Mouse (Mus musculus): ENCODE measurements around the gene Fgfr1op.
A peak's percentile ranks its signal among the peaks of the same experiment; 100 is the strongest.
"Not testable (repeated sequence)": the region's sequence is repeated elsewhere in the genome, so short reads cannot be mapped to it uniquely, and the experiment has no call there.

Fgfr1op gene

DNA sequence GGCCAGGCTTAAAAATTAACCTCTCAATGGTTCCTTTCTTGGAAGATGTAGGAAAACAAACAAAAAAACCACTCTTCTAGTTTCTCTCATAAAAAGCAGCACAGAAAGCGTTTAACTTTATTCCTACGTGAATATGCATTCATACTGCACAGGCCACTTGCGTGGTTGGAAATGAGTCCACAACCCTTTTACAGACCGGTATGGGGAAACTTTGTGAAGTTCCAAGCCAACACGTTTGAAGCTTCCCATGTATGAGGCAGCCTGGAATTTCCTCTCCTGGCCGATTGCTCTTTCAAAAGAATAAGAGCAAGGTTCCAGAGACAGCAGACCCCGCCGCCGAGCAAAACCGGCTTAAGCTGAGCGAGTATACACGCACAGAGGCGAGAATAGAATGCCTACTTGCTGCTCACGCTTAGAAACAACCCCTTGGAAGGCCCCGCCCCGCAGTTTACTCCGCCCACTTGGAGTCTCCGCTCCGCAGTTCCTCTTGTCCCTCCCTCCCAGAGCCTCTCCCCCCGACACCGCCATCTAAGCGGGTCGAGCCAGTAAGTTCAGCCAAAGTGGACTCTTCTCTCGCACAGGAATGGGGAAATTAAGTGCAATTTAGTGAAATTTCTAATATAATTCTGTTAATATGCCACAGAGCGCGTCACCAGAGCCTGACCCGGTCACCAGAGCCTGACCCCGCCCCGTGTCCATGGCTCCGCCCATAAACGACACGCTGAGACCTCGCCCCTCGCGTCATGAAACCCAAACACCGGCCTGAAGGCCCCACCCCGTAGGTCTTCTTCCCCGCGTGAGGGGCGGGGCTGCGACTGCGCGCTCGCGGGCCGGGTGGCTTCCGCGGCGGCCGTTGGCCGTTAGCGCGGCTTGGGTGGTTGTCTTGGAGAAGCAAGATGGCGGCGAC lies at the start of gene Fgfr1op:
Gene Fgfr1op (plus strand): TSS at position 801 of the 907 bp plus-strand sequence.
- DNase-seq (ENCODE audit: low read depth in 1 of 2, low spot score in 2 of 2), result peak; percentile 54 to 80

DNA sequence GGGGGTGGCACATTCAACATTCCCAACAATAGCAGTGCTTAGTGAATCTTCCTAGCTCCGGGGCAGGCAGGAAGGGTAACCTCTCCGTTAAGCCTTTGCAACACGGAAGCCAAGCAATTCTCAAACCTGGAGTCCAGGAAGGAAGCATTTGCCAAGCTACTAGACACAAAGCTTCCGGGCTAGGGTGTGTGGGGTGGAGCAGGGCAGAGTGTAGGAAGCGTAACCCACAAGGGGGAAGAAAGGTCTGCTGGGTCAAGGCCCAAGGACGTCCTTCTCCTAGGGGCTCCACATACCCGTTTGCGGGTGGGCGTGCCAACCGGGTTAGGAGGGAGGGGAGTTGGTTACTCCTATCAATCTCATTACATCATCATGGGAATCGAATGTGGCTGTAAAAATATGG lies 48.9 kb upstream of the Fgfr1op start:
- DNase-seq (ENCODE audit: low read depth in 1 of 2, low spot score in 2 of 2), result not testable (repeated sequence)

DNA sequence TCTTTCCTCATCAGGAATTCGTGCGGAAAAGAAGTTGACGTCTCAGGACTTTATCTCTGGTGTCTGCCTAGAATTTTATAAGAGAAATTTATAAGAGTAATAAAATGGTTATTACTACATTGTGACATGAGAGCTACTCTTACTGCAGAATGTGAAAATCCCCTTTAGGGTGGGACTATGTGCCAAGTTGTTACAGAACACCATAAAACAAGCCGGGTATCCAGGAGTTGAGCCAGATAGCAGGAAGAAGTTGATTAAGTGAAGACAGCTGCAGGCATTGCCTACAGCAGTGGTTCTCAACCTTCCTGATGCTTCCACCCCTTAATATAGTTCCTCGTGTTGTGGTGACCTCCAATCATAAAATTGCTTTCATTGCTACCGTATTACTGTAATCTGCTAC lies 48.4 kb upstream of the Fgfr1op start:
- DNase-seq (ENCODE audit: low read depth in 1 of 2, low spot score in 2 of 2), result not testable (repeated sequence)

DNA sequence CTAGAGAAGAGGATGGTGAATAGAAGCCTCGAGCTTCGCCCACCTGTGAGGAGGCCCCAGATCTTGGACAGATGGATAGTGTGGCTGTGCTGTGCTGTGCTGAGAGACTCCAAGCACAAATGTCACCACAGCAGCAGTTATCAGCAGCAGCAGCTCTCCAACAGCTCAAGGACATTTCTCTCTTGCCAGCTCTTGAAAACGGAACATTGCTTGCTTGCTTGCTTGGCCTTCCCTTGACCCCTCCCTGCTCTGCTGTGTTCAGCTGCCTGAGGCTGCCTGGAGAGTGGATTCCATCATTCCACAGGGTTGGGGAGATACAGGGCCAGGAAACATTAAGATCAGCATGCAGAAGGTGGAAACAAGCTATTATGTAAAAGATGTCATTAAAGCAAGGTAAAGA lies 42.3 kb upstream of the Fgfr1op start:
- not testable (repeated sequence) for DNase-seq (ENCODE audit: low read depth in 1 of 2, low spot score in 2 of 2)

DNA sequence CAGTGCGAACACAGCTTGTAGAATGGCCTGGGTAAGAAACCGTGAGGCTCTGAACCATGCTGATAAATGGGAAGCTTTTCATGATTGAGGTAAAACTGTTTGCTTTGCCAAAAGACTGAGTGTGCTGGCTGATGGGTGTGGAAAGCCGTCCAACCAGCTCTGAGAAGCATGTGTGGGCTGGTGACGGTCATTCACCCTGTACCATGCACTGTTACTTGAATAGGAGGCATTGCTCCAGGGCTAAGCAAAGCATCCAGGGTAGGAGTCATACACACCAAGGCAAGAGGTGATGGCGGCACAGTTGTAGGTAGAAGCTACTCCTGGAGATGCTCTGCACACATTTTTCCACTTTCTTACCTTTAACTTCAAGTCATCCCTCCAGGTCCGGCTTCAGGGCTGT lies 40.7 kb upstream of the Fgfr1op start:
- DNase-seq (ENCODE audit: low read depth in 1 of 2, low spot score in 2 of 2), result not testable (repeated sequence)

DNA sequence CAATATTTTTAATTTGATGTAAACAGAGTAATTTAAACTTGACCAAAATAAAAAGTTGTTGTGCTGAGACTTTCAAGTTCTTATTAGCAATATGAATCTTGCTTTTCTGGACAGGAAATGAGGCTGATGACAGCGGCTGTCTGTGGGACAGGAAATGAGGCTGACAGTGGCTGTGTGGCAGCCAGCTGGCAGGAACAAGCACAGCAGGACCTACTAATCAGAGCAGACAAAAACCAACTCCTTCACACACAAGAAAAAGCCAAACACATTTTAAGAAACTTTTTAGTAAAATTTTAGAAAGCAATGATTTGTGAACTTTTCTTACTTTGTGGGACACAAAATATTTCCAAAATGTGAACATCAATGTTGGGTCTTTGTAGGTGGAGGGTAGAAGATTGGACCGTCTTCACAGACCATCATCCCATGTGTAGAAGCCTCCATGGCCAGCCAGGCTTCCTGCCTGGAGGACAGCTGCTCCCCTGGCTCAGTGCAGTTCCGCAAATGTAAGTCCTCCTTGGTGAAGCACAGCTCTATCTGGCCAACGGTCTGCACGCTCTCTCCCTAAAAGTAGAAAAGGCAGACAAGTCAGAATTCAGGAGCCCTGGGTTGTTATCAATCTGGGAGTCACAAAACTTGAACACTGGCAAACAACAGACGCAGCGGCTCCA lies 36.8 kb upstream of the Fgfr1op start:
- not testable (repeated sequence) for DNase-seq (ENCODE audit: low read depth in 1 of 2, low spot score in 2 of 2)

DNA sequence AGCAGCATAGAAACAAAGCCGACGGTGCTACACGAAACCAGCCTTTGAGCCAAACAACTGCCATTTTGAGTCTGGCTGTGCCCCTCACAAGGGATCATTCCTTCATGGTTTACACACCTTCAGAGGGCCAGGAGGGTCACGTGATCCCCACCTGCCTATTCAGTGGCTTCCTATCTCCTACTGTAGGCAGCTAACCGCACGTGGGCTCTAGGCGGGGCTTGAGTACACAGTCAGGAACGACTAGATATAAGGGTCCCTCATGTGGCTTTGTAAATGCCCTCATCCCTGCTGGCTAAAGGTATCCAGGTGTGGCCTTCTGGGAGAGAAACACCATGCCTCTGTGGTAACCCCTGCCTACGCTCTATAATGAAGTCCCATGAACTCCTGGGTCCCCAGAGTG lies 35.7 kb upstream of the Fgfr1op start:
- not testable (repeated sequence) for DNase-seq (ENCODE audit: low read depth in 1 of 2, low spot score in 2 of 2)

DNA sequence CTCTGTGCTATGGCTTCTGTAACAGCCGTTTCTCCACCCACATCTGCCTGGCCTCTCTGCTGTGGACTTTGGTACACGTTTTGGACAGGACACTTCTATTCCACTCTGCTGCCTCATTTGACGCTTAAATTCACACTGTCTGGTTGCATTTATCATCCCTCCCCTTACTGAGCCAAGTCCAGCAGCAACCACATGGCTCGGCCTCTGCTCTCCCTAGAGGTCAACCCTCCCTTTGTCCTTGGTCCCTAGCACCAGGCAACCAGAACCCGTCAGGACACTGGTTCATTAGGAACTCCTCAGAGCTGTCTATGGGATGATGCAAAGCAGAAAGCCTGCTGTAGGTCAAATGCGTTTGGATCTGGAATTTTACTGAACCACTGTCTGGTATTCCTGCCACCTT lies 34.5 kb upstream of the Fgfr1op start:
- DNase-seq (ENCODE audit: low read depth in 1 of 2, low spot score in 2 of 2), result not testable (repeated sequence)

DNA sequence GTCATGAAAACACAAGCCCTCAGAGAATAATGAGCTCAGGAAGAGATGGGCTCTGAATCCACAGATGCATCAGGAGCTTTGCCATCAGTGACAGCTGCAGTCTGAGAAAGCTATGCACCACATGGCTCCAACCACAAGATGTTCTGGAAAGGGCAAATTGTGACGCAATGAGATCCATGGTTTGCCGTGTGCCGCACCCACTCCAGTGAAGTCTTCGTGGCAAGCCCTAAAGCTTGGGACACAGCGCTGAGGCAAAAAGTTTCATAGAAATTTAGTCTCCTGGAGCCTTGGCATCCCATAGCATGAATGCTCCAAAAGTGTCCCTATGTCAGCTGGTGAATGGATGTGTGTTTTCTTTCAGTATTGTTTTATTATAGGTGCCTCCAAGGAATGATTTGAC lies 27.2 kb upstream of the Fgfr1op start:
- DNase-seq (ENCODE audit: low read depth in 1 of 2, low spot score in 2 of 2), result not testable (repeated sequence)

DNA sequence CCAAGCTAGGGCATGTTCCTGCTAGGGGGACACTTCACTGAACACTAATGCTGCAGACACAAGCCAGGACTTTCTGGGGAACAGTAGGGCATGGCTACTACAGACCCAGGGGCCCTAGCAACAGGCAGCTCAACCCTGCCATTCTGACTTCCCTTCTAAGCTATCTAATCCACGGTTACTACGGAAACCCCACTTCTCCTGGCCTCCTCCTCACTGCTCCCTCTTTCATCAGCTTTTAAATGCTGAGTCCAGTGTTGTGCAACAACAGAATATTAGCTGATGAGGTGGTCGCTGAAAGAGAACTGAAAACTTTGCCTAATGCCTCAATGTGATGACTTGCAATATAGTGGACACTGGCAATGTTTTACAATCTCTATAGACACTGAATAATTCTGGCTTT lies 25.1 kb upstream of the Fgfr1op start:
- peak in 1 of 2 experiments; percentile 13 for DNase-seq (ENCODE audit: low read depth in 1 of 2, low spot score in 2 of 2)

DNA sequence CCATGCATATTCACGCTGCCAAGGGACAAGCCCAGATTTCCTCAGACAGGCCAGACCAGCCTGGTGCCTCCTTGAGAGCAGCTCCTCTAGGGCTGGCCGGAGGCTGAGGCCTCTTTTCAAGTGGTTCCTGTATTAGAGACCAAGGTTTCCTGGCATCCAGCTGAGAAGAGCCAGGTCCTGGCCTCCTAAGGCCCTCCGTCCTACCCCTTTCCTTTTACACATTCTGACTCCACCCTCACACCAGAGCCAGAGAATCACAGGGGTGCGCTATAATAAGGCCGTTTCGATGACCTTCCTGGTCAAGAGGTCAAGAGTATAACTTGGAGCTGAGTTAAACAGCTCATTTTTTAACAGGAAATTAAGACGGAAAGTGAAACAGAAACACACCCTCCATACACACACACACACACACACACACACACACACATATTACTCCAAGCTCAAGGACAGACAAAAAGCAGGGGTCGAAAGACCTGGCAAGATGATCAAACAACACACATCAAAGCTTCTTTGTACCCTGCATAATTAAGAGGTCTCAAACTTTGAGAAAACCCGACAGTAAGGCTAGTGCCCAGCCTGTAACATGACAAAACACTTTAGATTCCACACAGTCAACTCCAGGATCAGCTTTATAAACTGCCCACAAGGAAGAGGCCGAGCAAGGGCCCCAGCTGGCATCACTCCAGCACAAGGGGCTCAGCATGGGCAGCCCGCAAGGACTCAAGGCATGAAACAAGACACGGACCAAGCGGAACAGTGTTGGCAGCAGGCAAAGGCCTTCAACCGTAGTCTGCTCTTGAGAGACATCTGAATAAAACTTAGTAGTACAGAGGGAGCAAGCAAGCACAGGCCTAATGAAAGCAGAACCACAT lies 21.3 kb upstream of the Fgfr1op start:
- DNase-seq (ENCODE audit: low read depth in 1 of 2, low spot score in 2 of 2), result peak in 1 of 2 experiments; percentile 33

DNA sequence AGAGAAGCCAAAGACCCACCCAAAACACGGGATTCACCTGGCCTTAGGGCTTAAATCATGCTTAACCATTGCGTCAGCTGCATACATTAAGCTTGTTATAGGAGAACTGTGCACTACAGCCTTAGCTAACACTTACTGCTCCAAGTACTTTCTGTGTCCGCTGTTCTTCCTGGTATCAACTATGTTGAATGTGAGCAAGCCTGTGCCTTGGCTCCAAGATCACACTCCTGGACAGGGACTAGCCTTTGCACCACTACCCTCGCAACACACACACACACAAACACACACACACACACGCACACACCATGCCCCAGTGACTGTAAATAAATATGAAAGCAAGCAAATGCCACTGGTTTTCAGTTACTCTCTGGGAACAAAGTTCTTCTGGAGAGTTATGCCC lies 18.4 kb upstream of the Fgfr1op start:
- not testable (repeated sequence) for DNase-seq (ENCODE audit: low read depth in 1 of 2, low spot score in 2 of 2)

DNA sequence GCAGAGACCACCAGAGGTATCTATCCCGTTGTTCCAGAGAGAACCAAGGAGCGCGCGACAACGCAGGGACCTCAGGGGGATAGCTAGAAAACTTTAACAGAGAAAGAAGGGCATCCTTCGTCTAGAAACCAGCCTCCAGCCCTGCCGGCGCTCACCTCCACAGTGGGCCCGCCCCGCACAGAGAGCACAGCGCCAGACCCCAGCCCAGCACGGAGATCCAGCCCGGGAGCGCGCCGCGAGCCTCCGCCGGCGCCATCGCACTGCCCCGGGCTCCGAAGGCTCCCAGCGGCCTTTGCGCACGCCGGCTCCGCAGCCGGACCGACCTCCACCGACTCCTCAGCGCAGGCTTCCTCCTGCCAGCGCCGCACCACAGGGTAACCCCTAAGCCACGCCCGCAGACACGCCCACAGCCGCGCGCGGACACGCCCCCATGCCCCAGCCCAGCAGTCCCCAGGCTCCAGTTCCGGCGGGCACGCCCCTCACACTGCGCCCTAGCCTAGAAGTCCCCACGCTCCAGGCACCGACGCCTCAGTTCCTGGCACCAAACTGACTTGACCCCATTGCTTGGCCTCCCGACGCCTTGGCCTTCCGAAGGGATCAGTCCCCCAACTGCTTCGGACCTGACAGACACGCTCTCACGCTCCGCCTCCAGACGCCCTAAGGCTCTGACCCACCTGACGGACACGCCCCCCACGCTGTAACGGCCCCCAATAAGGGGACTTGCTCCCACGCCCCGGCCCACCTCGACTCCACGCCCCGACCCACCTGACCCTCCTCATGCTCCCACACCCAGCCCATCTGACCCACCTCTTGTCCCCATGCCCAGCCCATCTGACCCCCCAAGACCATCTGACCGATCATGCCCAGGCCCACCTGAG lies 17.6 kb upstream of the Fgfr1op start, which contains the start of the genes Gm49673 and Rnaset2a:
Gene Gm49673 (minus strand): TSS at position 350 of the 878 bp plus-strand sequence.
Gene Rnaset2a (minus strand): TSS at position 659 of the 878 bp plus-strand sequence.
- peak; percentile 22 to 41 for DNase-seq (ENCODE audit: low read depth in 1 of 2, low spot score in 2 of 2)

DNA sequence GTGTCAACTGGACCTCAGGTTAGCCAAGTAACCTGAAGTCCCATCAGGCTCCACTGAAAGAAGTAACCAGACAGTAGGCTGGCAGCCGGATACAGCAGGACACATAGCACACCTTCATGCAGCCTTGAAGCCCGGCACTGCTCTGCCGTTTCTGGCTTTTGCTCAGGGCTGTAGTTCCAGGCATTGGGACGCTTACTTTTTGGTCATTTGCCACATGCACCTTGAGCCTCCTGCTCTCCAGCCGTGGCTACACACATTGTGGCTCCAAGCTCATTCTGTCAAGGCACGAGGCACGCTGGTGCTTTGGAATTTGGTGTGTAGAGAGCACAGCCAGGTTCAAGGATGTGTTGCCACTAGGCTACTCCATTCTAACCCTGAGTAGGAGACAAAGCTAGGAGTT lies 10.3 kb upstream of the Fgfr1op start:
- DNase-seq (ENCODE audit: low read depth in 1 of 2, low spot score in 2 of 2), result not testable (repeated sequence)

DNA sequence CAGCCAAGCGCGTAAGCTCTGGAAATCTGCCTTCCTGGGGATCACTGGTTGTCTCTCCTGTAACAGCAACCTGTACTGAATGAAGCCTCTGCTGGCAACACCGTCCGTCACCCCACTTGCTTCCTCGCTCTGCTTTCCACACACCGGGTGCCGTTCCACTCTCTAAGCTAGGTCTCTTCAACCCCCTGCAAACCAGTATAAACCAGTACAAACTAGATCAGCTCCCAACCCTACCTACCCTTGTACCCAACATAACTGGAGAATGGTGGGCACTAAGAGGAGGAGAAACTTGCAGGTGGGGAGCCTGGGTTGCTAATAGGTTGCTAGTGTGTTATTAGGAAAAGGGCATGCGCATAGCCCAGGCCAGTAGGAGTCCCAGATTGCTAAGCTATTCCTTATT lies 9.3 kb upstream of the Fgfr1op start:
- DNase-seq (ENCODE audit: low read depth in 1 of 2, low spot score in 2 of 2), result not testable (repeated sequence)

DNA sequence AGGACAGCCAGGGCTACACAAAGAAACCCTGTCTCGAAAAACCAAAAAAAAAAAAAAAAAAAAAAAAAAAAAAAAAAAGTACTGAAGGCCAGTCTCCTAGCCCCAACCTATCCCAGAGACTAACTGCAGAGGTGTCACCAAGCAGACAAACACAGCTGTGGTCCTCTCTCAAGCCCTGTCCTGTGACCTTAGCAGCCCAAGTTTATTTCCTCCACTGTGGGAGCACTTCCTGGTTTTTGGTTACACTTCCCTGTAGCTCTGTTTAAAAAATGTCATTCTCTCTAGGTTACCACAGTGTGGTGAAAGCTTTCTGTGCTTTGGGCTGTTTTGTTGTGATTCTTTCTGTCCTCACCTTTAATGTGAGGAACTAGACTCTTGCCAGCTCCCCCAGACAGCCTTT lies 6.7 kb upstream of the Fgfr1op start:
- DNase-seq (ENCODE audit: low read depth in 1 of 2, low spot score in 2 of 2), result peak in 1 of 2 experiments; percentile 44

DNA sequence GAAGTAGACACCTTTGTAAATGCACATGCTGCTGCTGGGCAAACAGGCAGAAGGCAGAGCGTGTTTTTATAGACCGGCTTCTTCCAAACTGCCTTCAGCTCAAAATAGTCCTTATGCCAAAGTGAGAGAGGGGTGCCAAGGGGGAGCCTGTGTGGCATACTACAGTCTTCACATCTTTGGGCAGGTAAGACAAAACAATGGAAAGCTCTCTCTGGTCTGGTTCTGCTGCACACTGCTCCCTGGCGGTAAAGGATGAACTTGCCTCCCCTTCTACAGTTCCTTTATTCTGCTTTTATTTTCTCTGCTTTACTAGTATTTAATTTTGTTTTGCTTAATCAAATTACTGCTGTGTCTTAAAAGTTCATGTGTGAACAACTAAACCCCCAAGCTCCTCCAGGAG lies 4.3 kb upstream of the Fgfr1op start:
- not testable (repeated sequence) for DNase-seq (ENCODE audit: low read depth in 1 of 2, low spot score in 2 of 2)

DNA sequence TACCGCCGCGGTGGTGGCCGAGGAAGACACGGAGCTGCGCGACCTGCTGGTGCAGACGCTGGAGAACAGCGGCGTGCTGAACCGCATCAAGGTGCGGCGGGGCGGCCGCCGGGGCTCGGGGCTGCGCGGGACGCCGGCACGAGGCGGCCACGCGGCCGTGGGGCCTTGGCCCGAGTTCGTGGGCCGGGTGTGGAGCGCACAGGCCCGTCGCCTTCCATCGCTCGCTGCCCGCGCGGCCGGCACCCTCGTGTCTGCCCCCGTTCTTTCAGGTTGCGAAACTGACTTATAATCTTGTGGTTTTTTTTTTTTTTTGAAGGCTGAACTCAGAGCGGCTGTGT lies 276 bp downstream of the Fgfr1op start:
- peak; percentile 12 to 39 for DNase-seq (ENCODE audit: low read depth in 1 of 2, low spot score in 2 of 2)

DNA sequence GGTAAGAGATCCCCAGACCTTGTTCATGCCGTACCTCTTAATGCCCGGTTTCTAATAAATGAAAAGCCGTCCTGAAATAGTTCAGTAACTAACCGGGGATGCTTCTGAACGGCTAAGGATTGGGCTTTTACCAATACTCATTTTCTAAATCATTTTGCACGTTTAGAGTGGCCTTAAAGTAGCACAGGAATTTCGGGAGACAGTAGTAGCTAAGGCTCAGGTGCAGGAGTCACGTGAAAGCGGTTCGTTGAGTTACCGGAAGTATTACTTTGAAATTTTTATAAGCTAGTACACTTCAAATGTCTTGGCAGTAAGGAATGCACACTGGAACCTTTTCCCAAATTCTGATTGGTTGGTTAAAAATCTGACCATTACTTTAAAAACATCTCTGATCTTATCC lies 676 bp downstream of the Fgfr1op start:
- not testable (repeated sequence) for DNase-seq (ENCODE audit: low read depth in 1 of 2, low spot score in 2 of 2)

DNA sequence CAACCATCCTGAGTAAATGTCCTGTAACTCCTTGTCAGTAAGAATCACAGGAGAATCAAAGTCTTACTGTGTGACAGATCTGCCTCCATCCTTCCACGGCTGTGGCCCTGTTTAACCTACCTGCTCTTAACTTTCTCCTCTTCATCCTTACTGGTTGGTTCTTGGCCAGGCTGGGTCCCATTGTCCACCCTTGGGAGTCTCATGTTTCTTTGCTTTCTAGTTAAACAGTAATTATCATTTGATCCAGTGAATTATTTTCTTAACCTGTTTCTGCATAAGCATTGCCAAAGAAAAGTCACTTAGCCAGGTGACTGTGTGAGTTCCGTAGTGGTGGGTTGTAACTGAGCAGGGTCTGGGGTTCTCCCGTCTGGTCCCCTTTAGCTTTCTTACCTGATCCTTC lies 1.2 kb downstream of the Fgfr1op start:
- DNase-seq (ENCODE audit: low read depth in 1 of 2, low spot score in 2 of 2), result not testable (repeated sequence)
